Mouse (Mus musculus): Measurements from ENCODE around the gene Efna2. TPM values are rescaled to one million over a fixed set of nuclear protein-coding genes. Genes with fewer than 3 reads are reported as not detected.

Efna2 gene
- total and polyA plus RNA-seq, 3 experiments, result 1.8 to 10.2 (median 5.2) TPM

GRCm38 (mm10) chr10:80236145-80236825, 57.0 kb downstream of the Efna2 start:
- DNase-seq, result no peak

- DNase-seq, result no peak
Measured at GRCm38 (mm10) chr10:80237020-80237419, 57.7 kb downstream of the Efna2 start.

GRCm38 (mm10) chr10:80238306-80238705, 59.0 kb downstream of the Efna2 start:
- DNase-seq, result no peak

Other genes with a start within 250 kb of the Efna2 start
- gene Wdr18, start 219.3 kb upstream of the Efna2 start, total RNA-seq (2021), result 10 to 100 TPM; 29.4 to 31.5 TPM
- gene Wdr18, start 219.3 kb upstream of the Efna2 start, polyA plus RNA-seq (2012; rRNA removed), result 66.1 and 66.8 TPM in 2 replicates
- gene Grin3b, start 208.8 kb upstream of the Efna2 start, total RNA-seq (2021), result under 1 TPM in 1 of 2 experiments, not detected in 1; 0.31 TPM
- gene Grin3b, start 208.8 kb upstream of the Efna2 start, polyA plus RNA-seq (2012; rRNA removed), result 0.09 and 0.17 TPM in 2 replicates
- gene Tmem259, start 195.2 kb upstream of the Efna2 start, total RNA-seq (2021), result 100 to 1,000 TPM; 142 to 143 TPM
- 619 and 624 TPM in 2 replicates for gene Tmem259, start 195.2 kb upstream of the Efna2 start, polyA plus RNA-seq (2012; rRNA removed)
- gene Cnn2, start 190.9 kb upstream of the Efna2 start, total RNA-seq (2021), result 10 to 100 TPM; 29.5 to 50.1 TPM
- 53.0 and 58.8 TPM in 2 replicates for gene Cnn2, start 190.9 kb upstream of the Efna2 start, polyA plus RNA-seq (2012; rRNA removed)
- gene Abca7, start 183.0 kb upstream of the Efna2 start, total RNA-seq (2021), result 10 to 100 TPM; 18.4 to 22.9 TPM
- gene Abca7, start 183.0 kb upstream of the Efna2 start, polyA plus RNA-seq (2012; rRNA removed), result 28.6 TPM in 2 replicates
- gene Arhgap45, start 162.8 kb upstream of the Efna2 start, total RNA-seq (2021), result 1 to 10 TPM; 3.9 to 6.7 TPM
- 11.0 and 14.6 TPM in 2 replicates for gene Arhgap45, start 162.8 kb upstream of the Efna2 start, polyA plus RNA-seq (2012; rRNA removed)
- 100 to 1,000 TPM in 1 of 2 experiments, 10 to 100 TPM in 1; 97.3 to 106 TPM for gene Polr2e, start 139.7 kb upstream of the Efna2 start, total RNA-seq (2021)
- 111 and 122 TPM in 2 replicates for gene Polr2e, start 139.7 kb upstream of the Efna2 start, polyA plus RNA-seq (2012; rRNA removed)
- gene Gpx4, start 132.3 kb upstream of the Efna2 start, total RNA-seq (2021), result 1,000 to 10,000 TPM; 1,287 to 1,377 TPM
- 1,827 and 2,443 TPM in 2 replicates for gene Gpx4, start 132.3 kb upstream of the Efna2 start, polyA plus RNA-seq (2012; rRNA removed)
- gene Sbno2, start 73.9 kb upstream of the Efna2 start, total RNA-seq (2021), result 10 to 100 TPM; 38.5 to 59.3 TPM
- 102 and 120 TPM in 2 replicates for gene Sbno2, start 73.9 kb upstream of the Efna2 start, polyA plus RNA-seq (2012; rRNA removed)
- gene Stk11, start 63.7 kb upstream of the Efna2 start, total RNA-seq (2021), result 100 to 1,000 TPM; 153 to 156 TPM
- gene Stk11, start 63.7 kb upstream of the Efna2 start, polyA plus RNA-seq (2012; rRNA removed), result 151 and 159 TPM in 2 replicates
- gene Atp5d, start 40.9 kb upstream of the Efna2 start, total RNA-seq (2021), result 100 to 1,000 TPM; 654 to 778 TPM
- gene Atp5d, start 40.9 kb upstream of the Efna2 start, polyA plus RNA-seq (2012; rRNA removed), result 5,895 and 6,727 TPM in 2 replicates
- 100 to 1,000 TPM in 1 of 2 experiments, 10 to 100 TPM in 1; 74.5 to 118 TPM for gene Cbarp, start 38.6 kb upstream of the Efna2 start, total RNA-seq (2021)
- gene Cbarp, start 38.6 kb upstream of the Efna2 start, polyA plus RNA-seq (2012; rRNA removed), result 84.3 and 84.6 TPM in 2 replicates
- gene Midn, start 31.2 kb upstream of the Efna2 start, total RNA-seq (2021), result 100 to 1,000 TPM in 1 of 2 experiments, 10 to 100 TPM in 1; 75.8 to 115 TPM
- 233 and 269 TPM in 2 replicates for gene Midn, start 31.2 kb upstream of the Efna2 start, polyA plus RNA-seq (2012; rRNA removed)
- 10 to 100 TPM; 30.6 to 77.0 TPM for gene Cirbp, start 13.5 kb upstream of the Efna2 start, total RNA-seq (2021)
- gene Cirbp, start 13.5 kb upstream of the Efna2 start, polyA plus RNA-seq (2012; rRNA removed), result 108 and 152 TPM in 2 replicates
- 10 to 100 TPM; 14.0 to 21.7 TPM for gene 1600002K03Rik, start 6.5 kb upstream of the Efna2 start, total RNA-seq (2021)
- 25.9 and 34.5 TPM in 2 replicates for gene 1600002K03Rik, start 6.5 kb upstream of the Efna2 start, polyA plus RNA-seq (2012; rRNA removed)
- gene Mum1, start 47.0 kb downstream of the Efna2 start, total RNA-seq (2021), result 10 to 100 TPM; 13.5 to 24.4 TPM
- gene Mum1, start 47.0 kb downstream of the Efna2 start, polyA plus RNA-seq (2012; rRNA removed), result 23.0 and 24.6 TPM in 2 replicates
- gene Ndufs7, start 69.6 kb downstream of the Efna2 start, total RNA-seq (2021), result 100 to 1,000 TPM; 295 to 337 TPM
- 1,122 and 1,204 TPM in 2 replicates for gene Ndufs7, start 69.6 kb downstream of the Efna2 start, polyA plus RNA-seq (2012; rRNA removed)
- gene Gamt, start 81.5 kb downstream of the Efna2 start, total RNA-seq (2021), result 100 to 1,000 TPM; 246 to 281 TPM
- gene Gamt, start 81.5 kb downstream of the Efna2 start, polyA plus RNA-seq (2012; rRNA removed), result 820 and 833 TPM in 2 replicates
- gene Dazap1, start 82.0 kb downstream of the Efna2 start, total RNA-seq (2021), result 100 to 1,000 TPM in 1 of 2 experiments, 10 to 100 TPM in 1; 72.1 to 101 TPM
- 102 and 119 TPM in 2 replicates for gene Dazap1, start 82.0 kb downstream of the Efna2 start, polyA plus RNA-seq (2012; rRNA removed)
- gene Rps15, start 113.0 kb downstream of the Efna2 start, total RNA-seq (2021), result 1,000 to 10,000 TPM; 1,320 to 1,332 TPM
- 1,020 and 1,031 TPM in 2 replicates for gene Rps15, start 113.0 kb downstream of the Efna2 start, polyA plus RNA-seq (2012; rRNA removed)
- 1 to 10 TPM in 1 of 2 experiments, under 1 TPM in 1; 0.72 to 3.0 TPM for gene Apc2, start 116.5 kb downstream of the Efna2 start, total RNA-seq (2021)
- gene Apc2, start 116.5 kb downstream of the Efna2 start, polyA plus RNA-seq (2012; rRNA removed), result 2.5 and 4.0 TPM in 2 replicates
- gene 2310011J03Rik, start 141.1 kb downstream of the Efna2 start, total RNA-seq (2021), result 10 to 100 TPM; 21.6 to 32.5 TPM
- gene 2310011J03Rik, start 141.1 kb downstream of the Efna2 start, polyA plus RNA-seq (2012; rRNA removed), result 57.0 and 61.7 TPM in 2 replicates
- 1 to 10 TPM; 1.8 to 3.4 TPM for gene Pcsk4, start 150.0 kb downstream of the Efna2 start, total RNA-seq (2021)
- 15.9 and 19.6 TPM in 2 replicates for gene Pcsk4, start 150.0 kb downstream of the Efna2 start, polyA plus RNA-seq (2012; rRNA removed)
- 10 to 100 TPM; 11.1 to 15.6 TPM for gene Reep6, start 150.5 kb downstream of the Efna2 start, total RNA-seq (2021)
- gene Reep6, start 150.5 kb downstream of the Efna2 start, polyA plus RNA-seq (2012; rRNA removed), result 11.3 and 15.7 TPM in 2 replicates
- gene Adamtsl5, start 168.9 kb downstream of the Efna2 start, total RNA-seq (2021), result 10 to 100 TPM in 1 of 2 experiments, 1 to 10 TPM in 1; 8.0 to 10.3 TPM
- 35.1 and 41.5 TPM in 2 replicates for gene Adamtsl5, start 168.9 kb downstream of the Efna2 start, polyA plus RNA-seq (2012; rRNA removed)
- under 1 TPM; 0.14 to 0.45 TPM for gene Plk5, start 177.0 kb downstream of the Efna2 start, total RNA-seq (2021)
- 1.5 and 2.6 TPM in 2 replicates for gene Plk5, start 177.0 kb downstream of the Efna2 start, polyA plus RNA-seq (2012; rRNA removed)
- 10 to 100 TPM; 19.2 to 19.5 TPM for gene Mex3d, start 208.2 kb downstream of the Efna2 start, total RNA-seq (2021)
- gene Mex3d, start 208.2 kb downstream of the Efna2 start, polyA plus RNA-seq (2012; rRNA removed), result 60.7 and 61.5 TPM in 2 replicates
- gene Mbd3, start 220.1 kb downstream of the Efna2 start, total RNA-seq (2021), result 100 to 1,000 TPM; 125 to 146 TPM
- gene Mbd3, start 220.1 kb downstream of the Efna2 start, polyA plus RNA-seq (2012; rRNA removed), result 158 and 165 TPM in 2 replicates
- gene Uqcr11, start 227.3 kb downstream of the Efna2 start, total RNA-seq (2021), result 1,000 to 10,000 TPM in 1 of 2 experiments, 100 to 1,000 TPM in 1; 714 to 1,027 TPM
- 2,955 and 2,958 TPM in 2 replicates for gene Uqcr11, start 227.3 kb downstream of the Efna2 start, polyA plus RNA-seq (2012; rRNA removed)